Mouse (Mus musculus) lung, postnatal 0 days (tissue): ENCODE data around the gene Gm12886. TPM values are rescaled to one million over a fixed set of nuclear protein-coding genes. Genes with fewer than 3 reads are reported as not detected.

ENCODE experiments used
- ATAC-seq: fragments of 200-750 bp; cut with Nextera tagmentation; 2 replicates; pipeline ENCODE4 v1.8.0; 2017; ENCODE audit warnings: moderate library complexity
- DNase-seq: peaks from one replicate; pipeline ENCODE4 v3.0.0-alpha.2; 2016; ENCODE audit warnings: low spot score
- H3K27ac ChIP-seq: fragments of 300-500 bp; sonication (generic); 2 replicates; pipeline ENCODE4 v1.5.1; 2014; ENCODE audit warnings: antibody characterized with exemption, mild to moderate bottlenecking, low read length, mixed read lengths
- H3K27me3 ChIP-seq: fragments of 300-500 bp; sonication (generic); replicated peaks from 2 replicates; pipeline ENCODE4 v1.6.1; 2014; ENCODE audit warnings: low read length, mixed read lengths; ENCODE audit not compliant: insufficient read depth
- H3K36me3 ChIP-seq: fragments of 300-500 bp; sonication (generic); 2 replicates; pipeline ENCODE4 v1.6.1; 2014; ENCODE audit warnings: low read length, mixed read lengths; ENCODE audit not compliant: insufficient read depth
- H3K4me1 ChIP-seq: fragments of 300-500 bp; sonication (generic); 2 replicates; pipeline ENCODE4 v1.6.1; 2014; ENCODE audit warnings: antibody characterized with exemption, low read depth, low read length, mixed read lengths; ENCODE audit not compliant: insufficient read depth
- H3K4me2 ChIP-seq: fragments of 300-500 bp; sonication (generic); replicated peaks from 2 replicates; pipeline ENCODE4 v1.6.1; 2014; ENCODE audit warnings: low read depth, mild to moderate bottlenecking, low read length, moderate library complexity, mixed read lengths
- H3K4me3 ChIP-seq: fragments of 300-500 bp; sonication (generic); 2 replicates; pipeline ENCODE4 v1.5.1; 2014; ENCODE audit warnings: low read depth, low read length
- H3K9ac ChIP-seq: fragments of 300-500 bp; sonication (generic); replicated peaks from 2 replicates; pipeline ENCODE4 v1.6.1; 2014; ENCODE audit warnings: low read depth, mild to moderate bottlenecking
- H3K9me3 ChIP-seq: fragments of 300-500 bp; sonication (generic); 2 replicates; pipeline ENCODE4 v1.6.1; 2016; ENCODE audit warnings: low read length, mixed read lengths
- CTCF ChIP-seq: IDR thresholded peaks from 2 replicates; pipeline ENCODE4 v1.5.1; 2016; ENCODE audit warnings: antibody characterized with exemption, mild to moderate bottlenecking
- EP300 ChIP-seq: IDR thresholded peaks from 2 replicates; pipeline ENCODE4 v1.6.1; 2016; ENCODE audit warnings: antibody characterized with exemption, mild to moderate bottlenecking, control low read depth
- WGBS: fragments of 180-500 bp; shearing (Covaris S2); extraction: QIAGEN DNeasy Blood & Tissue Kit; methylation state at CpG from one replicate; pipeline ENCODE4 v1.1.7; 2014; 5-methylcytosine and 5-hydroxymethylcytosine counted together
- polyA plus RNA-seq: library from polyadenylated mRNA; unstranded; fragments of >200 nt; fragmentation: Nextera tagmentation; extraction: Ambion mirVana; gene quantifications from 2 replicates; pipeline ENCODE4 v1.2.1, GENCODE M21; 2015

The Gm12886 gene
- not detected in 2 replicates for polyA plus RNA-seq

DNA sequence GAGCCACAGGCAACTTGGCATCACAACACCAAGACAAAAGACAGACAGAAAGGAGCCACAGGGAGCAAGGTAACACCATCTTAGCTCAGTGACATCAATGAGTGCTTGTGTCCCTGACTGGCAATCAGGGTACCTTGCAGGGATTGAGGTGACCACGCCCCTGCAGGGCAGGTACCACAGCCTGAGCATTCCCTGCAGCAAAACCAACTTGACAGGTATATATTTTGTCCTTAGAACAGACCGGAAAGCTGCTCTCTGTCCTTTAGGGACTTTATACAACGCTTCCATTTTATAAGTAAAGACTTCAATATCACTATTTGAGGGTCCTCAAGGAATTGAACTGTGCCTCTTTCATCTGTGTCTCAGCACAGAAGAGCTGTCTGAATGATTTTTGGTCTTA lies at the start of gene Gm12886:
Gm12886 (minus strand) TSS at position 101 of the 400 bp plus-strand sequence.
- H3K27me3 ChIP-seq = no peaks in the 10 kb centered on the region
- no peak for ATAC-seq
- H3K9me3 ChIP-seq = no peaks in the 10 kb centered on the region
- no peak within 1 kb of the TSS for H3K4me2 ChIP-seq
- H3K36me3 ChIP-seq = no peaks in the 10 kb centered on the region
- no peak within 1 kb of the TSS for H3K9ac ChIP-seq
- no peak for DNase-seq
- H3K4me3 ChIP-seq = no peak within 1 kb of the TSS
- no peaks in the 10 kb centered on the region for H3K4me1 ChIP-seq
- TF ChIP-seq EP300 = no peak
- no peak for TF ChIP-seq CTCF
- no peak within 1 kb of the TSS for H3K27ac ChIP-seq
- WGBS = 57% methylated on average over 3 of the region's 3 CpGs

Other genes starting within 250 kb of the Gm12886 start
- 9.9 and 11.3 TPM in 2 replicates for gene Rlf, start 208.0 kb downstream of the Gm12886 start, polyA plus RNA-seq
- gene Gm12888, start 98.2 kb downstream of the Gm12886 start, polyA plus RNA-seq = not detected in 2 replicates
- gene Gm12887, start 199.0 kb upstream of the Gm12886 start, polyA plus RNA-seq = not detected in 2 replicates